Mouse (Mus musculus): ENCODE results near the gene Entpd5. TPM values are rescaled to one million over a fixed set of nuclear protein-coding genes. Genes with fewer than 3 reads are reported as not detected.

Gene Entpd5
- total RNA-seq (2021), result 100 to 1,000 TPM in 1 of 2 experiments, 10 to 100 TPM in 1; 77.4 to 111 TPM
- long read RNA-seq, experiment 1, full-length matches to known transcripts, result 39 of 55 reads
- long read RNA-seq, experiment 1, partial matches to known transcripts, result 2 of 55 reads
- long read RNA-seq, experiment 1, other reads (novel, unspliced or antisense), result 14 of 55 reads
- long read RNA-seq, experiment 2, full-length matches to known transcripts, result 106 of 152 reads
- long read RNA-seq, experiment 2, partial matches to known transcripts, result 10 of 152 reads
- long read RNA-seq, experiment 2, other reads (novel, unspliced or antisense), result 36 of 152 reads

- DNase-seq (ENCODE audit: low spot score in 2 of 2), result peak; percentile 91 to 93
Measured at GRCm38 (mm10) chr12:84408819-84409507, at the start of gene Entpd5, which contains the start of gene Bbof1. TSS of gene Entpd5 (minus strand) at chr12:84409029. TSS of gene Bbof1 (plus strand) at chr12:84409071.

GRCm38 (mm10) chr12:84456911-84457310 lies 48.1 kb upstream of the Entpd5 start:
- DNase-seq (ENCODE audit: low spot score in 2 of 2), result no peak

DNA sequence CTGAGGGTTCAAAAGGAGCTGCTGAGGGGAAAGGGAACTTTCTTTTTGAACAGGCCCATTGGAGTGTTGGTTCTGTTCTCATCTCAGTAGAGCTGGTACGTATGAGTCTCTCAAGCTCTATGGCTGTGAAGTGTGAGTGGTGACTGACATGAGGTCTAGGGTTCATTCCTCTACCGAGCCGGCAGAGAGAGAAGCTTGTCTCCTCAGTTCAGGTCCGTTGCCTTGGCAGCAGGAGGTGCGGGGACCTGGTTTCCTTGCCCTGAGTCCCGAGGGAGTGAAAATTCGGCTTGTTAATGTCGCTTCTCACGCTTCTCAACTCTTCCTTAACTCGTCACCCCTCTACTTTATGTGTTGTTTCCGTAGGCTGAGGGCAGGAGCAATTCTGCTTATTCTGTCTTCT lies 43.0 kb upstream of the Entpd5 start:
- no peak for DNase-seq (ENCODE audit: low spot score in 2 of 2)

- peak; percentile 88 to 90 for DNase-seq (ENCODE audit: low spot score in 2 of 2)
Measured at GRCm38 (mm10) chr12:84450718-84451646, 42.2 kb upstream of the Entpd5 start, which contains the start of the genes Aldh6a1 and Lin52. TSS of gene Aldh6a1 (minus strand) at chr12:84451004. TSS of gene Lin52 (plus strand) at chr12:84451422.

DNA sequence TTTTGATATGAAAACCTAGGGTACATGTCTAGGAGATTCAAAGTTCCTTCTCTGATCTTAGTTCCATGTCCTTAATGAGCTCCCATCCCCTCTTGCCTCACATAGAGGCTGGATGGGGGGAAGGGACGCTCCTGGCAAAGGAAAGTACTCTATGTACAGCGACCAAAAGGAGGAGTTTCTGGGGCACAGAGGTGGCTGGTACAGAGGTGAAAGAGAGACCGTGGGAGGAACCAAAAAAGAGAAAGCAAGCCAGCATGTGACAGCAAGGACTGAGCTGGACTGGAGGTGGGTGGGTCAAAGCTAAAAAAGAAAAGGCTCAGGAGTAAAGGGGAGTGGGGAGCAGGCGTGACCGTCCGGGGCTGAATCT lies 41.5 kb upstream of the Entpd5 start:
- DNase-seq (ENCODE audit: low spot score in 2 of 2), result no peak

GRCm38 (mm10) chr12:84449887-84450286 lies 41.1 kb upstream of the Entpd5 start:
- DNase-seq (ENCODE audit: low spot score in 2 of 2), result no peak

- no peak for DNase-seq (ENCODE audit: low spot score in 2 of 2)
Measured at GRCm38 (mm10) chr12:84448181-84448580, 39.4 kb upstream of the Entpd5 start.

- no peak for DNase-seq (ENCODE audit: low spot score in 2 of 2)
Measured at GRCm38 (mm10) chr12:84447386-84447785, 38.6 kb upstream of the Entpd5 start.

- no peak for DNase-seq (ENCODE audit: low spot score in 2 of 2)
Measured at GRCm38 (mm10) chr12:84442526-84442925, 33.7 kb upstream of the Entpd5 start.

GRCm38 (mm10) chr12:84438697-84439096 lies 29.9 kb upstream of the Entpd5 start:
- DNase-seq (ENCODE audit: low spot score in 2 of 2), result no peak

DNA sequence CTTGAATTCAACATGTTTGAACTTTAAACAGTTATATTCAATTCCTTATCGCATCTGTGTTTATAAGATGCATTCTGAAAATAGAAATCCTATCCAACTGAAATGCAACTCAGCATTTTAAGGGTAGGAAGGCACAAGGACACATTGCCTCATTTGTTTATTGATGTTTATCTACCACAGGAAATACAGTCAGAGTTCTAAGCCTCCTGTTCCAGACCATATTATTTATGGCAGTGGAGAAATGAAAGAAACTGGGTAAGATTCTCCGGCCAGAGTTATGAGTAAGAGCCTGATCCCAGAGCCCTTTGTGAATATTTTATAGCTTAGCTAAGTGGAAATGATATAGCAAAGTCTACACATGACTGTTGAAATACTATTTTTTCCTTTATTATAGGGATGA lies 21.0 kb upstream of the Entpd5 start:
- no peak for DNase-seq (ENCODE audit: low spot score in 2 of 2)

DNA sequence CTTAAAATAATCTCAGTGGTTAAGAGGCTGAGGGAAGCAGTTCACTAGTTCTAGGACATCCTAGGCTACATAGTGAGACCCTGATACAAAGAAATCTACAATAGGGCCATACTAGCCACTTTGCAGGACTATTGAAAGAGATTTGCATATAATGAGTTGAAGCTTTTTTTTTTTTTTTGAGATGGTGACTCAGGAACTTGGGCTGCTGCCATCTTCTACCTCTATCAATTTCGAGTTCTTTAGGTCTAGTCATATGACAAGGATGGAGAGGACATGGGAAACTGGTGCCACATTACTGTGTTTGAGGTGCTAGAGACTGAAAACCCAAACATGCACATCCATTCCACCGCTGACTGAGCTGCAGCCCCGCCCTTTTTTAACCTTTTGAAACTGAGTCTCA lies 15.2 kb upstream of the Entpd5 start:
- no peak for DNase-seq (ENCODE audit: low spot score in 2 of 2)

- no peak for DNase-seq (ENCODE audit: low spot score in 2 of 2)
Measured at GRCm38 (mm10) chr12:84417605-84417922, 8.7 kb upstream of the Entpd5 start.

DNA sequence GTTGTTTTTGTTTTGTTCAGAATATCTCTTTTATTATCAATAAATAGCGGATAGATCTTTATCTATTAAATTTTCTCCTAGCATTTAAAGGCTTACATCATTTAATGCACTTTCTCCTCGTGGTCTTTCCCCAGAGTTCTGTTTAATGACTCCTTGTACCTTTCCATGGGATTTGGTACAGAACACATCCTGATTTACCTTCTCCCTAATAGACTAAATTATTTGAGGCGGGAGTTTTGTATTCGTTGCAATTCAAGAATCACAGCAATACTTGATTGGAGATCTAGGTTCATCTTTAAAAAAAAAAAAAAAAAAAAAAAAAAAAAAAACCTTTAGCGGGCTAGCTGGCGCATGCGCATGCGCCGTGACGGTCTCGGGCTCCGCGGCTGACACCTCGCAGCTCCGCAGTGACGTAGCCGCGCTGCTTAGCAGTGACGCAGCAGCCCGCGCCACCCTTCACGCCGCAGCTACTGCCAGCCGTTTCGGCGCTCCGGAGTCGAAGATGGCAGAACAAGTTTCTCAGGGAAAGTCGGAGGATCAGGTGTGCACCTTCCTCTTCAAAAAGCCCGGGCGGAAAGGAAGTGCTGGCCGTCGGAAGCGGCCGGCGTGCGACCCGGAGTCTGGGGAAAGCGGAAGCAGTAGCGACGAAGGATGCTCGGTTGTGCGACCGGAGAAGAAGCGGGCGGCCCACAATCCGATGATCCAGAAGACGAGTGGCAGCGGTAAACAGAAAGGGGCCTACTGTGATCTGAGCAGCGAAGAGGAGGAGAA lies 8.2 kb upstream of the Entpd5 start, which contains the start of gene Rnf113a2:
Gene Rnf113a2 (plus strand): TSS at position 363 of the 771 bp plus-strand sequence.
- peak; percentile 74 to 79 for DNase-seq (ENCODE audit: low spot score in 2 of 2)

DNA sequence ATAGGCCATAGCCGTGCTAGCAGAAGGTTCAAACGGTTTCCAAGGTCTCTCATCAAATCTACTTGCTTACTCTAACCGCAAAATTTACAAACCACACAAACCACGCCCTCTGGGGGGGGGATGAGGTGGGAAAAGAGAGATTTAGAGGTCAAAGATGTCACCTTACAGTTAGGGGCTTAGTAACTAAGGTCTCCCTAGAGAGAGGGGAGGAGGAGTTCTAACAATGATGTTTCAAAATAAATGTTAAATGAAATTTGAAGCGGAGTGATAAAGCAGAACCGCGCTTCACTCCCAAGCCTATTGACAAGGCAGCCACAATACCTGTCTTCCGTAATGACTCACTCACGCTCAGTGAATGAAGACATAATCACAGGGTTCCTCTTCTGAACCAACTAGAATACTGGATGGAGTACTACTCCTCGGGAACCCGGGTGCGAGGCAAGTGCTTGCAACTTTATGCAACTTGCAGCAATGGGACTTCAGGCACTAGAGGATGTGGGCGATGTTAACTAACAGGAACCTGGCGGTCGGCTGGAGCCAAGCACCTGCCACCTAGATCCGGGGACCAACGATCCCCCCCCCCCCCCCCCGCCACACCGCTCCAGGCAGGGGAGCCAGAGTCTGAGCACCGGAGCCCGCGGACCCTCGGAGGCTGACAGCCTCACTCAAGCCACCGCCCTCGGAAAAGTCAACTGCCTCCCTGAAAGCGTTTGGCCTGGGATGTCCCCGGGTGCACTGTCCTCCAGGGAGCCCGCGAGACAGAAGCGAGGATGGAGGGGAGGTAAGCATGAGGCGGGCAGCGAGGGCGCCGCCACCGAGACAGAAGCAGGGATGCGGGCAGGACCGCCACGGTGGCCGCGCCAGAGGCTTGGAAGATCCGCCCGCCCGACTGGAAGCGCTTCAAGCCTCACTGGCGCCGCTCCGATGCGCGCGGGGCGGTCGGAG lies 683 bp downstream of the Entpd5 start:
- DNase-seq (ENCODE audit: low spot score in 2 of 2), result no peak

- DNase-seq (ENCODE audit: low spot score in 2 of 2), result no peak
Measured at GRCm38 (mm10) chr12:84407259-84407658, 1.6 kb downstream of the Entpd5 start.

- DNase-seq (ENCODE audit: low spot score in 2 of 2), result no peak
Measured at GRCm38 (mm10) chr12:84404541-84404940, 4.3 kb downstream of the Entpd5 start.

- DNase-seq (ENCODE audit: low spot score in 2 of 2), result no peak
Measured at GRCm38 (mm10) chr12:84402923-84403322, 5.9 kb downstream of the Entpd5 start.

- peak; percentile 33 to 47 for DNase-seq (ENCODE audit: low spot score in 2 of 2)
Measured at GRCm38 (mm10) chr12:84400653-84401052, 8.2 kb downstream of the Entpd5 start.

GRCm38 (mm10) chr12:84400068-84400467 lies 8.8 kb downstream of the Entpd5 start:
- no peak for DNase-seq (ENCODE audit: low spot score in 2 of 2)

Measured in adrenal gland, adult 18-20 months (tissue).